ENCODE assay signal across 8 mouse cellular contexts in the genomic region with DNA sequence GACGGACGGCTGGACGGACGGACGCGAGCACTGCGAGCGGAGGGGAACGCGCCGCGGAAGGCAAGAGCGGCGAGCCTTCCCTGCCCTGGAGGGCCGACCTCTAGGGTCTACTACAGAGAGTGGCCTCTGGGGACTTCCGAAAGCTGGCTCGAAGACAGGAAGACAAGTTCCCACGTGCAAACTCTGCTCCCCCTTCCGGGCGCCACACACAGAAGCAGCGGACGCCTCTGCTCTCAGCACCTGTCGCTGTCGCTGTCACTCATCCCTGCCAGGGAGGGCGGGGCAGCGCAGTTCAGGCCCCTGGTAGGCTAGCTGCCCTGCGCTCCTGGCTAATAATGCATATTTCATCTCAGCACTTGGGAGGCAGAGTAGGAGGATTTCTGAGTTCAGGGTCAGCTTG. TPM values are rescaled to one million over a fixed set of nuclear protein-coding genes. Genes with fewer than 3 reads are reported as not detected.
DNase-seq lines count a peak whose midpoint lies in the region; ATAC-seq lines count a peak whose summit lies in the region.

No protein-coding gene starts in this region.

- H3K9ac ChIP-seq in forebrain, embryonic 13.5 days, result 0 out of 2 replicates have a peak overlapping the region, but pooled peaks have one; percentile 35
- no peak overlapping the region for H3K9ac ChIP-seq in hindbrain, embryonic 12.5 days
- no peak overlapping the region for H3K9ac ChIP-seq in limb, embryonic 12.5 days (replicated peaks)
- peak overlapping the region; percentile 28 for H3K9ac ChIP-seq in midbrain, embryonic 11.5 days (ENCODE audit: low read length)
- H3K9ac ChIP-seq in stomach, embryonic 14.5 days (replicated peaks; ENCODE audit: low read depth, low read length), result no peak overlapping the region

- peak; percentile 92 for ATAC-seq in forebrain, embryonic 13.5 days
- ATAC-seq in hindbrain, embryonic 12.5 days (ENCODE audit: low FRiP score), result peak; percentile 92
- peak; percentile 63; the same call in 1 of the 2 replicates for ATAC-seq in limb, embryonic 12.5 days (ENCODE audit: insufficient number of reproducible peaks, insufficient read depth, low FRiP score, low TSS enrichment, low read depth)
- ATAC-seq in midbrain, embryonic 11.5 days (ENCODE audit: low FRiP score), result peak; percentile 91
- peak; percentile 81 for ATAC-seq in stomach, embryonic 14.5 days (ENCODE audit: insufficient number of reproducible peaks, insufficient read depth, low FRiP score, low read depth)

- peak; percentile 37 to 67 for DNase-seq in adrenal gland, adult (ENCODE audit: inconsistent age in 2 of 2, low spot score in 1 of 2)
- DNase-seq in adrenal gland, adult 8-10 months, result no peak
- peak; percentile 62 for DNase-seq in adrenal gland, postnatal 10 days
- no peak for DNase-seq in midbrain, embryonic 11.5 days (ENCODE audit: low spot score, missing footprints)

- no peak overlapping the region for H3K27ac ChIP-seq in forebrain, embryonic 13.5 days
- no peak overlapping the region for H3K27ac ChIP-seq in hindbrain, embryonic 12.5 days
- no peak overlapping the region for H3K27ac ChIP-seq in limb, embryonic 12.5 days
- H3K27ac ChIP-seq in midbrain, embryonic 11.5 days (ENCODE audit: low read depth, low read length), result no peak overlapping the region
- no peak overlapping the region for H3K27ac ChIP-seq in stomach, embryonic 14.5 days (ENCODE audit: low read length)

- H3K27me3 ChIP-seq in forebrain, embryonic 13.5 days, result peaks cover 15% of the 10 kb centered on the region
- peaks cover 21% of the 10 kb centered on the region for H3K27me3 ChIP-seq in hindbrain, embryonic 12.5 days
- H3K27me3 ChIP-seq in limb, embryonic 12.5 days, result peaks cover 28% of the 10 kb centered on the region
- peaks cover 16% of the 10 kb centered on the region for H3K27me3 ChIP-seq in midbrain, embryonic 11.5 days (ENCODE audit: control insufficient read depth, insufficient read depth, low read length)
- H3K27me3 ChIP-seq in stomach, embryonic 14.5 days (ENCODE audit: control insufficient read depth, insufficient read depth, low read length), result peaks cover 12% of the 10 kb centered on the region

- WGBS in forebrain, embryonic 13.5 days, result under 1% methylated on average over 27 of the region's 27 CpGs
- 2% methylated on average over 27 of the region's 27 CpGs for WGBS in hindbrain, embryonic 12.5 days
- WGBS in limb, embryonic 12.5 days, result 3% methylated on average over 27 of the region's 27 CpGs
- under 1% methylated on average over 26 of the region's 27 CpGs for WGBS in midbrain, embryonic 11.5 days
- WGBS in stomach, embryonic 14.5 days, result 4% methylated on average over 23 of the region's 27 CpGs

- no peaks in the 10 kb centered on the region for H3K36me3 ChIP-seq in forebrain, embryonic 13.5 days (ENCODE audit: poor library complexity, severe bottlenecking)
- no peaks in the 10 kb centered on the region for H3K36me3 ChIP-seq in hindbrain, embryonic 12.5 days
- no peaks in the 10 kb centered on the region for H3K36me3 ChIP-seq in limb, embryonic 12.5 days
- no peaks in the 10 kb centered on the region for H3K36me3 ChIP-seq in midbrain, embryonic 11.5 days (ENCODE audit: control insufficient read depth, insufficient read depth, low read length)
- no peaks in the 10 kb centered on the region for H3K36me3 ChIP-seq in stomach, embryonic 14.5 days (ENCODE audit: control insufficient read depth, insufficient read depth, low read length)

- peak overlapping the region; percentile 66 for H3K4me2 ChIP-seq in forebrain, embryonic 13.5 days
- peak overlapping the region; percentile 53 for H3K4me2 ChIP-seq in hindbrain, embryonic 12.5 days (replicated peaks)
- H3K4me2 ChIP-seq in limb, embryonic 12.5 days, result peak overlapping the region; percentile 60
- H3K4me2 ChIP-seq in midbrain, embryonic 11.5 days, result peak overlapping the region; percentile 45
- peak overlapping the region; percentile 57 for H3K4me2 ChIP-seq in stomach, embryonic 14.5 days (replicated peaks; ENCODE audit: low read depth, low read length)

- H3K9me3 ChIP-seq in forebrain, embryonic 13.5 days (replicated peaks), result peaks cover 11% of the 10 kb centered on the region
- peaks cover 4% of the 10 kb centered on the region; the same call in 1 of the 2 replicates for H3K9me3 ChIP-seq in hindbrain, embryonic 12.5 days (replicated peaks)
- peaks cover 12% of the 10 kb centered on the region for H3K9me3 ChIP-seq in limb, embryonic 12.5 days
- peaks cover 2% of the 10 kb centered on the region; the same call in 1 of the 2 replicates for H3K9me3 ChIP-seq in midbrain, embryonic 11.5 days (ENCODE audit: control insufficient read depth, low read length)
- peaks cover 10% of the 10 kb centered on the region for H3K9me3 ChIP-seq in stomach, embryonic 14.5 days (ENCODE audit: control insufficient read depth, low read depth, low read length)

- H3K4me3 ChIP-seq in forebrain, embryonic 13.5 days, result peak overlapping the region; percentile 52
- H3K4me3 ChIP-seq in hindbrain, embryonic 12.5 days, result peak overlapping the region; percentile 50
- H3K4me3 ChIP-seq in limb, embryonic 12.5 days (replicated peaks), result peak overlapping the region; percentile 48
- H3K4me3 ChIP-seq in midbrain, embryonic 11.5 days (ENCODE audit: low read depth, low read length), result peak overlapping the region; percentile 40
- H3K4me3 ChIP-seq in stomach, embryonic 14.5 days (ENCODE audit: low read depth, low read length), result peak overlapping the region; percentile 38

- H3K4me1 ChIP-seq in forebrain, embryonic 13.5 days, result peaks cover 6% of the 10 kb centered on the region; the same call in 1 of the 2 replicates
- H3K4me1 ChIP-seq in hindbrain, embryonic 12.5 days, result peaks cover 7% of the 10 kb centered on the region
- peaks cover 9% of the 10 kb centered on the region for H3K4me1 ChIP-seq in limb, embryonic 12.5 days (replicated peaks)
- no peaks in the 10 kb centered on the region for H3K4me1 ChIP-seq in midbrain, embryonic 11.5 days (ENCODE audit: control insufficient read depth, insufficient read depth, low read length)
- 0 out of 2 replicates have a peak, but pooled peaks cover 3% of the 10 kb centered on the region for H3K4me1 ChIP-seq in stomach, embryonic 14.5 days (ENCODE audit: control insufficient read depth, insufficient read depth, low read length)

RNA-seq across cellular contexts. Expression of gene Boll, which starts 0.3 kb away (rescaled TPM):
- under 1 TPM in 2 of 4 experiments, not detected in 2; 0.23 to 0.28 TPM for total RNA-seq in adrenal gland, adult 8-10 months (2022)
- not detected for total RNA-seq in adrenal gland, postnatal 10 days (2021)
- 0.19 and 0.33 TPM in 2 replicates for polyA plus RNA-seq in forebrain, embryonic 13.5 days (2015; fragmentation: Nextera tagmentation; extraction: Ambion mirVana)
- 1.4 and 1.5 TPM in 2 replicates for polyA plus RNA-seq in hindbrain, embryonic 12.5 days (2016; fragmentation: Nextera tagmentation; extraction: Ambion mirVana)
- polyA plus RNA-seq in limb, embryonic 12.5 days (2016; fragmentation: Nextera tagmentation; extraction: Ambion mirVana), result 0.08 and 0.34 TPM in 2 replicates
- 0.33 TPM in 1 of 2 replicates, not detected in the other for polyA plus RNA-seq in midbrain, embryonic 11.5 days (2014; fragmentation: Nextera tagmentation; extraction: Ambion mirVana)
- 0.36 and 0.38 TPM in 2 replicates for polyA plus RNA-seq in stomach, embryonic 14.5 days (2014; fragmentation: Nextera tagmentation; extraction: Ambion mirVana)

RNA-seq across cellular contexts. Expression of gene Plcl1, which starts 42.1 kb away (rescaled TPM):
- 1 to 10 TPM; 4.7 to 9.0 (median 6.6) TPM for total RNA-seq in adrenal gland, adult 8-10 months (2022)
- 1 to 10 TPM; 5.5 to 6.1 TPM for total RNA-seq in adrenal gland, postnatal 10 days (2021)
- polyA plus RNA-seq in forebrain, embryonic 13.5 days (2015; fragmentation: Nextera tagmentation; extraction: Ambion mirVana), result 4.1 and 4.4 TPM in 2 replicates
- 5.2 and 5.5 TPM in 2 replicates for polyA plus RNA-seq in hindbrain, embryonic 12.5 days (2016; fragmentation: Nextera tagmentation; extraction: Ambion mirVana)
- polyA plus RNA-seq in limb, embryonic 12.5 days (2016; fragmentation: Nextera tagmentation; extraction: Ambion mirVana), result 0.79 and 1.2 TPM in 2 replicates
- polyA plus RNA-seq in midbrain, embryonic 11.5 days (2014; fragmentation: Nextera tagmentation; extraction: Ambion mirVana), result 1.7 TPM in 2 replicates
- 3.8 and 4.1 TPM in 2 replicates for polyA plus RNA-seq in stomach, embryonic 14.5 days (2014; fragmentation: Nextera tagmentation; extraction: Ambion mirVana)

Comparison
In these comparisons a context has a peak if more than half of its experiments do, and no peak if none do; other contexts are left out.
1. DNase-seq: peak in adrenal gland, adult (2 of 2) and adrenal gland, postnatal 10 days (single experiment); none in adrenal gland, adult 8-10 months (single experiment) and midbrain, embryonic 11.5 days (single experiment).
2. H3K9ac ChIP-seq: peak in forebrain, embryonic 13.5 days (single experiment) and midbrain, embryonic 11.5 days (single experiment); none in hindbrain, embryonic 12.5 days (single experiment), limb, embryonic 12.5 days (single experiment) and stomach, embryonic 14.5 days (single experiment).
3. Peak in every context shown above with its lines, with median percentiles within 50 percentile points of each other: ATAC-seq, H3K4me2 ChIP-seq and H3K4me3 ChIP-seq.